ENCODE assay signal across 17 mouse cellular contexts in genomic region chr1:168908684-168909175, GRCm38 (mm10).
DNase-seq lines count a peak whose midpoint lies in the region; ATAC-seq and TF ChIP-seq lines count a peak whose summit lies in the region.
"Had no signal": no experiment of that assay in that cellular context is flagged by ENCODE, and none has a peak within 500 bp of the region (broad histone marks: within the 10 kb centered on the region; RNA-seq: fewer than 3 reads in every experiment).

No protein-coding gene starts in this region.

- peaks cover 2% of the 10 kb centered on the region; the same call in 1 of the 2 replicates for H3K27me3 ChIP-seq in forebrain, embryonic 11.5 days (ENCODE audit: control insufficient read depth, insufficient read depth, low read length)
- H3K27me3 ChIP-seq in hindbrain, embryonic 14.5 days (ENCODE audit: control insufficient read depth, insufficient read depth, low read length) = no peaks in the 10 kb centered on the region
- H3K27me3 ChIP-seq in cerebellum, adult 2 months (ENCODE audit: control insufficient read depth, insufficient read depth, low read length) = no peaks in the 10 kb centered on the region
- H3K27me3 ChIP-seq: embryonic facial prominence, embryonic 15.5 days; heart, embryonic 13.5 days had no signal

- TF ChIP-seq CTCF in cerebellum, adult 2 months (IDR thresholded peaks at IDR 0.05; ENCODE audit: borderline replicate concordance, insufficient read depth, low read depth, low read length) = no peak

- peak; percentile 9 for DNase-seq in embryo, embryonic 10.5 days (ENCODE audit: low spot score)
- no peak for DNase-seq in embryo, embryonic 11 days
- peak; percentile 55 for DNase-seq in forebrain, embryonic 11.5 days (ENCODE audit: low spot score)
- DNase-seq in hindbrain, embryonic 14.5 days (ENCODE audit: low spot score) = peak; percentile 43
- peak; percentile 47 for DNase-seq in retina, embryonic 14.5 days (ENCODE audit: low spot score)
- DNase-seq in kidney, adult 8-10 months = no peak
- DNase-seq in cerebellum, adult 2 months = no peak
- DNase-seq in adrenal gland, postnatal 14 days = no peak
- DNase-seq: cerebellum, adult 11 months; left cerebral cortex, postnatal 4 days; thymus, postnatal 14 days had no signal

- peak; percentile 94 for ATAC-seq in forebrain, embryonic 11.5 days (replicated peaks; ENCODE audit: low FRiP score)
- peak; percentile 77 for ATAC-seq in hindbrain, embryonic 14.5 days (ENCODE audit: low FRiP score)
- ATAC-seq: activated CD4-positive, CD25-positive, alpha-beta regulatory T cell, adult 4 months; lung, postnatal 0 days had no signal

- H3K9ac ChIP-seq in forebrain, embryonic 11.5 days (ENCODE audit: low read length) = no peak overlapping the region
- no peak overlapping the region for H3K9ac ChIP-seq in hindbrain, embryonic 14.5 days
- H3K9ac ChIP-seq: embryonic facial prominence, embryonic 15.5 days; heart, embryonic 13.5 days had no signal

- no peak overlapping the region for H3K27ac ChIP-seq in forebrain, embryonic 11.5 days (ENCODE audit: low read depth, low read length)
- no peak overlapping the region for H3K27ac ChIP-seq in hindbrain, embryonic 14.5 days
- H3K27ac ChIP-seq in cerebellum, adult 2 months (ENCODE audit: insufficient read depth, low read length) = no peak overlapping the region
- H3K27ac ChIP-seq: embryonic facial prominence, embryonic 15.5 days; heart, embryonic 13.5 days; stomach, postnatal 0 days had no signal

- 0 out of 2 replicates have a peak, but pooled peaks cover 2% of the 10 kb centered on the region for H3K4me1 ChIP-seq in forebrain, embryonic 11.5 days (replicated peaks; ENCODE audit: control insufficient read depth, insufficient read depth, low read length)
- H3K4me1 ChIP-seq in hindbrain, embryonic 14.5 days (replicated peaks; ENCODE audit: control insufficient read depth, insufficient read depth, low read length) = no peaks in the 10 kb centered on the region
- no peaks in the 10 kb centered on the region for H3K4me1 ChIP-seq in cerebellum, adult 2 months (ENCODE audit: control insufficient read depth, insufficient read depth, low read length)
- H3K4me1 ChIP-seq: embryonic facial prominence, embryonic 15.5 days had no signal

- no peaks in the 10 kb centered on the region for H3K36me3 ChIP-seq in forebrain, embryonic 11.5 days (ENCODE audit: control insufficient read depth, insufficient read depth, low read length)
- H3K36me3 ChIP-seq in hindbrain, embryonic 14.5 days (replicated peaks; ENCODE audit: control insufficient read depth, insufficient read depth) = no peaks in the 10 kb centered on the region
- H3K36me3 ChIP-seq: embryonic facial prominence, embryonic 15.5 days; heart, embryonic 13.5 days had no signal

- no peaks in the 10 kb centered on the region for H3K9me3 ChIP-seq in forebrain, embryonic 11.5 days (ENCODE audit: control insufficient read depth, low read length)
- no peaks in the 10 kb centered on the region for H3K9me3 ChIP-seq in hindbrain, embryonic 14.5 days (ENCODE audit: control insufficient read depth, low read length)
- H3K9me3 ChIP-seq: embryonic facial prominence, embryonic 15.5 days; heart, embryonic 13.5 days had no signal

- WGBS in forebrain, embryonic 11.5 days = 19% methylated on average over 4 of the region's 4 CpGs
- 24% methylated on average over 4 of the region's 4 CpGs for WGBS in hindbrain, embryonic 14.5 days
- 51% methylated on average over 4 of the region's 4 CpGs for WGBS in cerebellum, adult 2 months

- no peak for TF ChIP-seq POLR2A in cerebellum, adult 2 months (IDR thresholded peaks at IDR 0.05; ENCODE audit: borderline replicate concordance, insufficient read depth, low read length)

- no peak overlapping the region for H3K4me2 ChIP-seq in forebrain, embryonic 11.5 days (ENCODE audit: low read depth, low read length, severe bottlenecking)
- no peak overlapping the region for H3K4me2 ChIP-seq in hindbrain, embryonic 14.5 days (replicated peaks)
- H3K4me2 ChIP-seq: embryonic facial prominence, embryonic 15.5 days; heart, embryonic 13.5 days; liver, embryonic 11.5 days had no signal

- H3K4me3 ChIP-seq in forebrain, embryonic 11.5 days (ENCODE audit: low read depth, low read length) = no peak overlapping the region
- no peak overlapping the region for H3K4me3 ChIP-seq in hindbrain, embryonic 14.5 days (replicated peaks; ENCODE audit: low read length)
- no peak overlapping the region for H3K4me3 ChIP-seq in cerebellum, adult 2 months (replicated peaks; ENCODE audit: insufficient read depth, low read depth, low read length)
- H3K4me3 ChIP-seq: embryonic facial prominence, embryonic 15.5 days; heart, embryonic 13.5 days had no signal

Comparison
In these comparisons a context has a peak if more than half of its experiments do, and no peak if none do; other contexts are left out.
1. DNase-seq: peak in embryo, embryonic 10.5 days (single experiment), forebrain, embryonic 11.5 days (single experiment), hindbrain, embryonic 14.5 days (single experiment) and retina, embryonic 14.5 days (single experiment); none in embryo, embryonic 11 days (single experiment), kidney, adult 8-10 months (0 of 2), cerebellum, adult 2 months (0 of 2) and adrenal gland, postnatal 14 days (single experiment).